Mouse (Mus musculus): ENCODE measurements around the gene Slc35d2. TPM values are rescaled to one million over a fixed set of nuclear protein-coding genes. Genes with fewer than 3 reads are reported as not detected.
A peak's percentile ranks its signal among the peaks of the same experiment; 100 is the strongest.

Slc35d2 gene
- total and polyA plus RNA-seq, 2 experiments from 2014 or later, result 3.7 to 5.3 TPM

- peak overlapping the region; percentile 82 for H3K9ac ChIP-seq (replicated peaks; ENCODE audit: low read depth, low read length)
- 0% methylated on average over 61 of the region's 71 CpGs for WGBS
- 0 out of 2 replicates have a peak, but pooled peaks cover 3% of the 10 kb centered on the region for H3K4me1 ChIP-seq (ENCODE audit: control insufficient read depth, insufficient read depth)
- ATAC-seq (ENCODE audit: insufficient read depth, low read depth) (peak; percentile 59), DNase-seq (ENCODE audit: low spot score) (no peak)
- H3K9me3 ChIP-seq (replicated peaks; ENCODE audit: control insufficient read depth, low read length), result no peaks in the 10 kb centered on the region
- H3K4me2 ChIP-seq (ENCODE audit: low read depth, low read length), result peak overlapping the region; percentile 82
- TF ChIP-seq EP300 (IDR thresholded peaks at IDR 0.05; ENCODE audit: low read depth) (no peak), CTCF (IDR thresholded peaks at IDR 0.05; ENCODE audit: low read depth) (no peak)
- H3K27me3 ChIP-seq (ENCODE audit: control insufficient read depth, insufficient read depth, low read length), result no peaks in the 10 kb centered on the region
- no peaks in the 10 kb centered on the region; the same call in 1 of the 2 replicates for H3K36me3 ChIP-seq (replicated peaks; ENCODE audit: control insufficient read depth, insufficient read depth, low read length)
- H3K27ac ChIP-seq (ENCODE audit: low read depth), result peak overlapping the region; percentile 94
- peak overlapping the region; percentile 91 for H3K4me3 ChIP-seq (ENCODE audit: low read depth, low read length)
Observed at GRCm38 (mm10) chr13:64161916-64162611, 32.9 kb upstream of the Slc35d2 start.

DNA sequence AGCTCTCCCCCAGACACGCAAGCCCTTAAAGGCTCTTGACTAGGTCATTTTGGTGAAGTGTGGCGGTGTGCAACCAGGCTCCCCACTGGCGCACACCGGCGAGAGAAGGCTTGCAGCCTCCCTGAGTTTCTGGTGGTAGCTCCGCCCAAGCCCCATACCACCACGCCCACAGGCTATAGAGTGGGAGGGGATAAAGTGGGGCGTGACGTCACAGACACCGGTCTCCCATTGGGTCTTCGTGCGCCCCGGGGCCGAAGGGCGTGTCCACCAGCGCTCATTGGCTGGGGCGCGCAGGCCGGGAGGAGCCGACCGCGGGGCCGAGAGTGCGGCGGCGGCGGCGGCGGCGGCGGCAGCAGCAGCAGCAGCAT is 32.4 kb upstream of the Slc35d2 start, which contains the start of gene Habp4:
Habp4 (plus strand) TSS at position 277 of the 368 bp plus-strand sequence.
- Histone ChIP-seq H3K27ac (ENCODE audit: low read depth) (peak within 1 kb of the TSS; percentile 94), H3K9ac (replicated peaks; ENCODE audit: low read depth, low read length) (peak within 1 kb of the TSS; percentile 82), H3K9me3 (replicated peaks; ENCODE audit: control insufficient read depth, low read length) (no peaks in the 10 kb centered on the region), H3K4me1 (ENCODE audit: control insufficient read depth, insufficient read depth) (0 out of 2 replicates have a peak, but pooled peaks cover 3% of the 10 kb centered on the region), H3K36me3 (replicated peaks; ENCODE audit: control insufficient read depth, insufficient read depth, low read length) (no peaks in the 10 kb centered on the region; the same call in 1 of the 2 replicates), H3K4me3 (ENCODE audit: low read depth, low read length) (peak within 1 kb of the TSS; percentile 91), H3K4me2 (ENCODE audit: low read depth, low read length) (peak within 1 kb of the TSS; percentile 82), H3K27me3 (ENCODE audit: control insufficient read depth, insufficient read depth, low read length) (no peaks in the 10 kb centered on the region)
- peak; percentile 99 for DNase-seq (ENCODE audit: low spot score)
- no peak for TF ChIP-seq EP300 (IDR thresholded peaks at IDR 0.05; ENCODE audit: low read depth)
- TF ChIP-seq CTCF (IDR thresholded peaks at IDR 0.05; ENCODE audit: low read depth), result no peak
- peak; percentile 100 for ATAC-seq (ENCODE audit: insufficient read depth, low read depth)
- 0% methylated on average over 28 of the region's 31 CpGs for WGBS

DNA sequence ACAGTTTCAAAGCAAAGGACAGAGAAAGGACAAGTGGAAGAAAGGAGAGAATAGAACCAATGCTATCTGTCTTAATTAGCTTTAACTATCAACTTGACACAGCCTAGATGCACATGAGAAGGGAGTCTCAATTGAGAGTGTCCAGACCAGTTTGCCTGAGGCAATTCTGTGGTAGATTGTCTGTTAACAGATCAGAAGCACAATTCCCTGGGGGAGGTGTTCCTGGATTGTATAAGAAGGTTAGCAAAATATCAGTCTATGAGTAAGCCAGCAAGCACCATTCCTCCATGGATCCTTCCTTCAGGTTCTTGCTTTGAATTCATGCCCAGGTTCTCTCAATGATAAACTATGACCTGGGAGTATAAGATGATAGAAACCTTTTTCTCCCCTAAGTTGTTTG is 27.8 kb upstream of the Slc35d2 start:
- Histone ChIP-seq H3K9me3 (replicated peaks; ENCODE audit: control insufficient read depth, low read length) (no peaks in the 10 kb centered on the region), H3K27me3 (ENCODE audit: control insufficient read depth, insufficient read depth, low read length) (no peaks in the 10 kb centered on the region), H3K4me3 (ENCODE audit: low read depth, low read length) (no peak overlapping the region), H3K36me3 (replicated peaks; ENCODE audit: control insufficient read depth, insufficient read depth, low read length) (no peaks in the 10 kb centered on the region), H3K4me1 (ENCODE audit: control insufficient read depth, insufficient read depth) (peaks cover 7% of the 10 kb centered on the region), H3K4me2 (ENCODE audit: low read depth, low read length) (no peak overlapping the region), H3K27ac (ENCODE audit: low read depth) (no peak overlapping the region), H3K9ac (replicated peaks; ENCODE audit: low read depth, low read length) (no peak overlapping the region)
- ATAC-seq (ENCODE audit: insufficient read depth, low read depth) (no peak), DNase-seq (ENCODE audit: low spot score) (no peak)
- TF ChIP-seq CTCF (IDR thresholded peaks at IDR 0.05; ENCODE audit: low read depth) (no peak), EP300 (IDR thresholded peaks at IDR 0.05; ENCODE audit: low read depth) (no peak)

- 13% methylated on average over 1 of the region's 1 CpGs for WGBS
- DNase-seq (ENCODE audit: low spot score) (peak; percentile 86), ATAC-seq (ENCODE audit: insufficient read depth, low read depth) (peak; percentile 6)
- 0 out of 2 replicates have a peak, but pooled peaks have one; percentile 64 for TF ChIP-seq EP300 (IDR thresholded peaks at IDR 0.05; ENCODE audit: low read depth)
- TF ChIP-seq CTCF (IDR thresholded peaks at IDR 0.05; ENCODE audit: low read depth), result peak; percentile 58
- peak overlapping the region; percentile 38 for H3K4me2 ChIP-seq (ENCODE audit: low read depth, low read length)
- no peaks in the 10 kb centered on the region for H3K9me3 ChIP-seq (replicated peaks; ENCODE audit: control insufficient read depth, low read length)
- peak overlapping the region; percentile 92 for H3K27ac ChIP-seq (ENCODE audit: low read depth)
- H3K27me3 ChIP-seq (ENCODE audit: control insufficient read depth, insufficient read depth, low read length), result no peaks in the 10 kb centered on the region
- peaks cover 23% of the 10 kb centered on the region for H3K4me1 ChIP-seq (ENCODE audit: control insufficient read depth, insufficient read depth)
- no peak overlapping the region for H3K4me3 ChIP-seq (ENCODE audit: low read depth, low read length)
- no peak overlapping the region for H3K9ac ChIP-seq (replicated peaks; ENCODE audit: low read depth, low read length)
- no peaks in the 10 kb centered on the region for H3K36me3 ChIP-seq (replicated peaks; ENCODE audit: control insufficient read depth, insufficient read depth, low read length)
Observed at GRCm38 (mm10) chr13:64155171-64155571, 26.0 kb upstream of the Slc35d2 start.

DNA sequence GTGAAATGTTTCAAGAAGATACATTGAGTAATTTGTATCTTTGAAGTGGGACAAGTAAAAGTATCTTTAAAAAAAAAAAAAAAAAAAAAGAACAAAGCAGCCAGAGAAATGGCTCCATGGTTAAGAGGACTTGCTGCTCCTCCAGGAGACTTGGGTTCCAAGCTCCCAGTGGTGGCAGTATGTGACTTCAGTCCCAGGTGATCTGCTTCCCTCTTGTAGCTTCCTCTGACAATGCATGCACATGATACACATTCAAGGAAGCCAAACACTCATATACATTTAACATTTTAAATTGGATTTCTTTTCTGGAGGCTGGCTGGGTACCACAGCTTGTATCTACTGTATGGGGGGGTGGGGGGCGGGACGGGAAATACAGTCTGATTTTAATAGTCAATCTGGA is 25.5 kb upstream of the Slc35d2 start:
- Histone ChIP-seq H3K4me1 (ENCODE audit: control insufficient read depth, insufficient read depth) (peaks cover 28% of the 10 kb centered on the region), H3K27me3 (ENCODE audit: control insufficient read depth, insufficient read depth, low read length) (no peaks in the 10 kb centered on the region), H3K36me3 (replicated peaks; ENCODE audit: control insufficient read depth, insufficient read depth, low read length) (no peaks in the 10 kb centered on the region), H3K4me2 (ENCODE audit: low read depth, low read length) (peak overlapping the region; percentile 38; the same call in 1 of the 2 replicates), H3K27ac (ENCODE audit: low read depth) (peak overlapping the region; percentile 92), H3K4me3 (ENCODE audit: low read depth, low read length) (no peak overlapping the region), H3K9ac (replicated peaks; ENCODE audit: low read depth, low read length) (no peak overlapping the region), H3K9me3 (replicated peaks; ENCODE audit: control insufficient read depth, low read length) (no peaks in the 10 kb centered on the region)
- no peak for ATAC-seq (ENCODE audit: insufficient read depth, low read depth)
- 26% methylated on average over 2 of the region's 2 CpGs for WGBS
- DNase-seq (ENCODE audit: low spot score), result peak; percentile 16
- TF ChIP-seq EP300 (IDR thresholded peaks at IDR 0.05; ENCODE audit: low read depth) (no peak), CTCF (IDR thresholded peaks at IDR 0.05; ENCODE audit: low read depth) (no peak)
